Mouse (Mus musculus): ENCODE measurements around the gene Slc45a1.

The Slc45a1 gene

GRCm38 (mm10) chr4:150651390-150652277 lies at the start of gene Slc45a1:
TSS of gene Slc45a1 (minus strand) at chr4:150652174.
- peak; percentile 60 to 75 for DNase-seq

- no peak for DNase-seq
Measured at GRCm38 (mm10) chr4:150700849-150701248, 48.9 kb upstream of the Slc45a1 start.

GRCm38 (mm10) chr4:150694434-150695108 lies 42.6 kb upstream of the Slc45a1 start:
- DNase-seq: no peak

- DNase-seq: no peak
Measured at GRCm38 (mm10) chr4:150692861-150693403, 41.0 kb upstream of the Slc45a1 start.

- DNase-seq: no peak
Measured at GRCm38 (mm10) chr4:150690759-150691158, 38.8 kb upstream of the Slc45a1 start.

- no peak for DNase-seq
Measured at GRCm38 (mm10) chr4:150689553-150689952, 37.6 kb upstream of the Slc45a1 start.

- no peak for DNase-seq
Measured at GRCm38 (mm10) chr4:150687126-150687753, 35.3 kb upstream of the Slc45a1 start.

- no peak for DNase-seq
Measured at GRCm38 (mm10) chr4:150686538-150686937, 34.6 kb upstream of the Slc45a1 start.

GRCm38 (mm10) chr4:150685778-150686493 lies 34.0 kb upstream of the Slc45a1 start:
- no peak for DNase-seq

GRCm38 (mm10) chr4:150685043-150685777 lies 33.2 kb upstream of the Slc45a1 start:
- peak; percentile 13 to 30 for DNase-seq

- DNase-seq: no peak
Measured at GRCm38 (mm10) chr4:150680373-150680772, 28.4 kb upstream of the Slc45a1 start.

GRCm38 (mm10) chr4:150678789-150679188 lies 26.8 kb upstream of the Slc45a1 start:
- DNase-seq: no peak

GRCm38 (mm10) chr4:150677846-150678224 lies 25.9 kb upstream of the Slc45a1 start:
- DNase-seq: no peak

- no peak for DNase-seq
Measured at GRCm38 (mm10) chr4:150677126-150677845, 25.3 kb upstream of the Slc45a1 start.

- DNase-seq: no peak
Measured at GRCm38 (mm10) chr4:150676029-150676428, 24.1 kb upstream of the Slc45a1 start.

GRCm38 (mm10) chr4:150675274-150675673 lies 23.3 kb upstream of the Slc45a1 start:
- DNase-seq: no peak

GRCm38 (mm10) chr4:150665806-150666205 lies 13.8 kb upstream of the Slc45a1 start:
- DNase-seq: no peak

GRCm38 (mm10) chr4:150664726-150665125 lies 12.8 kb upstream of the Slc45a1 start:
- DNase-seq: no peak

GRCm38 (mm10) chr4:150663192-150663591 lies 11.2 kb upstream of the Slc45a1 start:
- DNase-seq: no peak

- DNase-seq: no peak
Measured at GRCm38 (mm10) chr4:150661886-150662285, 9.9 kb upstream of the Slc45a1 start.

GRCm38 (mm10) chr4:150659926-150660610 lies 8.1 kb upstream of the Slc45a1 start:
- no peak for DNase-seq

Measured in cerebellum, adult 18-20 months (tissue).